Mouse (Mus musculus) 3T3-L1 (cell line): Measurements from ENCODE around the gene Celf3.

Experiments used
- DNase-seq: peaks from one replicate; pipeline ENCODE4 v3.0.0-alpha.2; 2015; ENCODE audit warnings: low read depth, low spot score

Celf3 gene

DNA sequence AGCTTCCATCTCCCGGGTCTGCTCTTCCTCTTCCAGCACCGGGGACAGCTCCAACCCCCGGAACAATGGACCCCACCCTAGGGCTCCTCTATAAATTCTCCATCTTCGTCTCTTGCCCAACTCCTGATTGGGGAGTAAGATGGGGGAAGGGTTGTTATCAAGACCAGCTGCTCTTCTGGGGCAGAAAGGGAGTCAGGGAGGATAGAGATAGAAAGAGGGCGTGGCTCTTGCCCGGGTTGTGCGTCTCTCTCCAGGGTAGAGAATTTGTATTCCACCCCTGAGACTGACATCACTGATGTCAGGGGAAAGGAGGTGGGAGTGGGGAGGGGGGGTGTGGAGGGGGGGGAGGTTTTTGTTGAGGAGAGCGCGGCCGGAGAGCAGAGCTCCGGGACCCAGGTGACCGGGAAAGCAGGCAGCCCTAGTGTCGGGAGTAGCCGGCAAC is at the start of gene Celf3:
Gene Celf3 (plus strand): TSS at position 315 of the 442 bp plus-strand sequence.
- DNase-seq = no peak

DNA sequence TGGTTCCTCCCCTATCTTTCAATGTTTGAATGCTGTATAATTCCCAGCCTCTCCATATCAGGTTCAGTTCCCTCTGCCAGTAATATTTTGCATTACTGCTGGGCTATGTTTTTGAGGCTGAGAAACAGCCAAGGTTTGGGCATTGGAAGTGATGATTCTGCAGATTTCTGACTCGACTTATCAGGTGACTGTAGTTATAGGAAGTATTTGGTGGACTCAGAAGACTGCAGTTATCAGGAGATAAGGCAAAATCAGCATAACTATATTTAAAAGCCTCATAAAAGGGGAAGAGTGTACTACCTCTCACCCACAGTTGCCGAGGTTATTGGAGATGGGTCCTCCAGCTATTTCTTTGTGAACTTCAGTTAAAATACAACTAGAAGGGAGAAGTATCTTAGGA is 47.1 kb upstream of the Celf3 start:
- no peak for DNase-seq

DNA sequence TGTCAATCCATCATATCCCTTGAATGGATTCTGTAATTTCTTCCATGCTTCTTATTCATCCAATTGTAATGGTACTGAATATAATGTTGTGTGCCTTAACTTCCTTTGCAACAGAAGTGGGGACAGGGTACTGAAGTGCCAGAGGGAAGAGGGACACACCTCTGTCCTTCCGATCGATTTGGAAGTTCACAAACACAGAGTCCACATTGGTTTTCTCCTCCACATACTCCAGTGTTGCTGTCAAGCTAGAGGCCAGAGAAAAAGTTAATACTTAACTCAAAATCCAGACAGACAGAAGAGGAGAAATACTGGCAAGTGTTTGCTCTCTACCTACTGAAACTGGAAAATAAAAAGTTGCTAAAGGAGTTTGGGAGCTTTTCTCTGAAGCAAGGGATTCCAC is 43.8 kb upstream of the Celf3 start:
- DNase-seq = no peak

DNA sequence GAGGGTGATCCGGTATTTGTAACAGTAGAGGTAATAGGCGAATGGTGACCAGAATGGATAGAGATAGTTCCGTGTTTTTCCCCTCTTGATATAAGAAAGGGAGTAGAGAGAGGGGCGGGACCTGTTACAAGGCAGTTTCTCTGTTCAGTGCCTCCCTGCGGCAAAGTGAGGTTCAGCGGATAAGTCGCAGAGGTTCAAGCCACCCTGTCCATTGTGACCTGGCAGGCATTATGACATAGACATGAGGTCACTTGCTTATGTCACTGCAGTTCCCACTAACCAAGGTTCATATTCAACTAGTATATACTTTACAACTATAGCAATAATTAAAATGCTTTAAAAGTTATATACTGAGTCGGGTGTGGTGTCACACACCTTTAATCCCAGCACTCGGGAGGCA is 41.7 kb upstream of the Celf3 start:
- DNase-seq = no peak

DNA sequence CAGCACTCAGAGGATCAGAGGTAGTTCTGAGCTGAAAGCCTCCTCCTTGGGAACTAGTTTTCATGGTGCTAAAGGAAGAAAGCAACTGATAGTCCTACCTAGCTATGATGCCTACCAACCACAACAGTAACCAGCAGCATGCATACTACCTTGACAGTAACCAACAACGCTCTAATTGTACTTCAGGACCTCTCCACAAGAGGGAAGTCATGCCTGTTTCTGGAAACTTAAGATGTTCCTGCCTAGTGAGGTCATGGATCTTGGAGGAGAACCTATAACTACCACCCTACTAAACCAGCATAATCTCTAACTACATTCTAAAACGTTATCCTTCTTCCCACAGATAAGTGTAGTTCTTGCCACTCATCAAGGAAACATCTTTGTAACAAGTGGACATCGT is 36.9 kb upstream of the Celf3 start:
- peak; percentile 78 for DNase-seq

DNA sequence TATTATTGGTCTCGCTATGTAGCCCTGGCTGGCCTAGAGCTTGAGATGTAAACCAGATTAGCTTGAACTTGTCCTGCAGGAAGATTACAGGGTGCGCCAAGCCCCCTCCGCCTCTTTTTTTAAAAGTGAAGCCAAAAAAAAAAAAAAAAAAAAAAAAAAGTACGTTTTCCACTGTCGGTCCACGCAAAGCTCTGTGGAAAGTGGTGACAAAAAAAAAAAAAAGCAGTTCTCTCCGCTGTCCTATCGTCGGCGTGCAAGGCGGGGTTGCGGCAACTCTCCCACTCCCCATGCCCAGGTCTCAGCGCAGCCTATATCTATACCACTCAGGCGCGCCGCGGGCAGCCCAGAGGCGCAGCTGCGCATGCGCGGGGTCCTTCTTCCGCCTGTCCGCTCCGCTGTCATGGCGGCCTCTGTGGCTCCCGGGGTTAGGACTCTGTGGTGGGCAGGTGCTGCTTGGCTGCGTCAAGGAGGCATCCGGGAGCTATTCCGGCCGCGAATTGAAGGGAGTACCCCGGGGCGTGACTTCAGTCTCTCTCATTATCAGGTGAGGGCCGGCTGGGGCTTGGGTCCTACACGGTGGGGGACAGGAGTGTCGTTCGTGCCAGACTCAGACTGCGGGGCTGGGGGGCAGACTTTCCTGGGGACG is 35.0 kb upstream of the Celf3 start, which contains the start of gene Mrpl9:
Gene Mrpl9 (plus strand): TSS at position 368 of the 646 bp plus-strand sequence.
- DNase-seq = peak; percentile 93

DNA sequence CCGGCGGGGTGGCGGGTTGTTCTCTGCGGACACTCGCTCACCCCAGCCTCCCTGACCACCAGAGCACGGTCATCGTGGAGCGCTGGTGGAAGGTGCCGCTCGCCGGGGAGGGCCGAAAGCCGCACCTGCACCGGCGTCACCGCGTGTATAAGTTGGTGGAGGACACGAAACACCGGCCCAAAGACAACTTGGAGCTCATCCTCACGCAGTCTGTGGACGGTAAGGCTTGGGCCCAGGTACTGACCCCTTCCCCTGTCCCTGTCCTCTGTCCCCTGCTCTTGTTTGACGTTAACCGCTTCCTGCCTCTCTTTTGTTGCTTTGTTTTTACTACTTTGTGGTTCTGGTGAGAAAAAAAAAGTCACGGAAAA is 34.5 kb upstream of the Celf3 start, which contains the start of gene Oaz3:
Gene Oaz3 (minus strand): TSS at position 319 of the 368 bp plus-strand sequence.
- no peak for DNase-seq

DNA sequence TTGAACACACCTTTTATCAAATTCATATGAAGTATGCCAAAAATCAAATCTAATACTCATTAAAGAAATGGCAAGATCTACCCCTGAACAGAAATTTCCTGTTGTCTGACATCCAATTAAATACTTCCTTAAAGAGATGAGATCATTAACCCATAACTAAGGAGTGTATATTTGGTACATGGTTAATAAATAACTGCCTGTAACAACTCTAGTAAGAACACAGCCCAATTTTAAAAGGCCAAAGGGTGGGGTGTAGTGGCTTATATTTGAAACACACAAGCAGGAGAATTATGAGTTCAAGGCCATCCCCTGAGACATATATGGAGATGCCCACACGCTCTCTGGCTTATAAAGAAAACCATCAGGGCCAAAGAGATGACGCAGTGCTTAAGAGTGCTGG is 28.7 kb upstream of the Celf3 start:
- DNase-seq = no peak

DNA sequence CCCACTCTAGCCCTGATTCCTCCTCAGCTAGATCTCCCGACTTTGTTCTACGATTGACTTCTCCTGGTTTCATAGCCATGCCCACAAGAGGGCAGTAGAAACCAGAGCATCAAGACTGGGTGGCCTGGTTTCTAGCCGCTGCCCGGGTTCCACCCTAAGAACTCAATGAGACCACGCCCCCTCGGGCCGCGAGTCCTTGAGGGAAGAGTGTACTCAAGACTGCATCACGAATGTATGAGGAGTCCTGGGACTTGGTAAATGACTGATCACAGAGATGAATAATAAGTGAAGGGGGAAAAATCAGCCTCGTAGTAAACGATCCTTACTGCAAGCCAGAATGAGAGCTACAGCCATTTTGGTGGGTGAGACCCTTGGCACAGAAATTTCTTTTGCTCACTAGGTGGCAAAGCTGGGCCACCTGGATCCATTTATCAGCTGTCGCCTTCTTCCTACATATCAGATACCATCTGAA is 21.5 kb upstream of the Celf3 start:
- DNase-seq = peak; percentile 97

DNA sequence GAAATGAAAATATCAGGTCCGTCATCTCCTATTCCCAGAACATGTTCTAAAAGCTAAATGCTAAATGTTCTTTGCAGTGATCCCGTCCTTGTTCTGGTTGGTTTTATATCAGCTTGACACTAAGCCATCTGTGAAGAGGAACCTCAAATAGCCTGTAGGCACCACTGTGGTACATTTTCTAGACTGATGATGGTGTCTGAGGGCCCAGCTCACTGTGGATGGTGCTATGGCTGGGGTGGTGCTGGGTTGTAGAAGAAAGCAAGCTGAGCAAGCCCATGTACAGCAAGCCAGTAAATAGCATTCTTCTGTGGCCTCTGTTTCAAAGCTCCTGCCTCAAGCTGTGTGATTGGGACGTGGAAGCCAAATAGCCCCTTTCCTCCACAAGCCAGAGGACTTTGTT is 21.0 kb upstream of the Celf3 start:
- DNase-seq = peak; percentile 21

DNA sequence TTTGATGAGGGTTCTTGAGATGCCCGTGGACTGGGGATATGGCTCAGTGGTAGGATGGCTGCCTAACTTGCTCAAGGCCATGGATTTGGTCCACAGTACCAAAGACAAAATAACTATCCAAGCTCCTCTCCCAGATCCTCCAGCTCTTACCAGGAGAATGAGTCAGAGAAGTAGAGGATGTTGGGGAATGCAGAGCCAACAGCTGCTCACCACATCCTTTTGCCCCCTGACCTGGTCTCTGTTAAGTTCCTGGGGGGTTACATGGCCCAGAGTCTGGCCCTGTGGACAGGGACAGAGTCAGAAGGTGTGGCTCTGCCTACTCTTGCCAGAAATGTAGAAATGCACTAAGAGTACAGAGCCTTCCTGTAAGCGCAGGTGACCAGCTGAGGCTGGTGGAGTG is 18.3 kb upstream of the Celf3 start:
- peak; percentile 88 for DNase-seq

DNA sequence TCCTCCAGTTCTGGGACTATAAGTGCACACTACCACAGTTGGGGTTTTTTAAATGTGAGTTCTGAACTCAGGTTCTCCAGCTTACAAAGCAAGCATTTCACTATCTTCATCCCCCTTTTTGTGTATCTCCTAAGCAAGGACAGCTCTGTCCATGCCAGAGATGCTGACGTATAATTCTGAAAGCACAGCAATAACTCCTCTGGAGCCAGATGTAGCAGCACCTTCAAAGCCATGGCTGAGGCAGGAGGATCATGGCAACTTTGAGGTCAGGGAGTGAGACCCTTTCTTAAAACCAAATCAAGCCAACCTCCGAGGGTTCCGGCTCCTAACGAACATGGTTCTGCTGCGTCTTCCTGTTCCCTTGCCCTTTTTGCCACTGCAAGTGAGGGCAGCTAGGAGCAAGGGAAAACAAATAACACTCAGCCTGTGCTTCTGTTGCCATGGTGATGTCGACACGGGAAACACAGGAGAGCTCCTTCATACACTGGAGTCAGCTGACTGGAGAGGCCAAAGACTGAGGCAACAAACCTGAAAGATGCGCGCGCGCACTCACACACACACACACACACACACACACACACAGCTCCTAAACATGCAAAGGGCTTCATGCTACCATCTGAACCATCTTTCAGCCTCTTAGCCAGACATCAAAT is 14.0 kb upstream of the Celf3 start:
- DNase-seq = no peak

DNA sequence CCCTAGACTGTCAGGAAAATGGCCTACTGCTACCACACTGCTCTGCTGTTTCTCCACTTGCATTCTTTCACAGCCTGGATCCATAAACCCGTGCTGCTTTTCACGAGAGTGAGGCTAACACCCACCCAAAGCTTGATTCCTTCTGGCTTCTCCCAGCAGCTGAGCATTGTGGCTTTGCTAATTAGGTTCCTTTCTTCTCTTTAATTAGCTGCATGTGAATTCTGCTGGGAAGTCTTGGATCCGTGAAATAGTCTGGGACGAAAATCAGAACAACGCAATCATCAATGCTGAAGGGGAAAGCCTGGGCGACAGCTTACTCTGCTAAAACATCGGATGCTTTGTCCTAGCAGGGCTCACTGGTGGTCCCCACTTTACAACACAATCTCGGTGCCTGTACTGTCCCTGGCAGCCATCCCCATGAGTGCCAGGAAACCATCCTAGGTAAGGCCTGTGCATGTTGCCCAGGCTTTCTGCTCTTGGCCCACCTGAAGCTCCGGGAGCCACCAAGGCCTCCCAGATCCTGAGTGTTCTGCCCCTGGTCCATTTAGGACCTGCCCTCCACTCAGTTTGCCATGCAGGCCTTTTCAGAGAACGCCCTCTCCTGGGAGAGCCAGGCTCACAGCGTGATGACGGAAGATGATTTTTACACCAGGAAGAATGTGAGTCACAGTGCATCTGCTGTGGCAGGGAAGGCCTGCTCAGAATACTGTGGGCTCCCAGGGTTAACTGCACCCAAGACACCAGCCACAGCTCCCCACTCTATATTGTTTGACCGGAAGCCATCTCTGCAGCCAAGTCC is 12.3 kb upstream of the Celf3 start:
- DNase-seq = no peak

DNA sequence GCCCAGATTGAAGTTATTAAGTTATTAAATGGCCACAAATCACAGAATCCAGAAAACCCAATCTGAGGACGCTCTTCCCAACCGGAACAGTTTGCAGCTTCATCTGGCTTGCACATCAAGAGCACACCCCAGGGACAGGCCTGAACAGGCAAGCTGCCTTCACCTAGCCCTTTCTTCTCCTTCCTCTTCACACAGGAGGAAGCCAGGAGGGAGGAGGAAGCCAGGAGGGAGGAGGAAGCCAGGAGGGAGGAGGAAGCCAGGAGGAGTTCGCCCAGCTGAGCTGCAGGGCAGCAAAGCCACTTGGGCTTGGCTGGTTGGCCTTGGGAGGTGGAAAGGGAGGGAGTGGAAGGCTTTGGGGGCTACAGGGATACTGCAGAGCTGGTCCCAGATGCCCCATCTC is 9.2 kb upstream of the Celf3 start:
- DNase-seq = no peak

DNA sequence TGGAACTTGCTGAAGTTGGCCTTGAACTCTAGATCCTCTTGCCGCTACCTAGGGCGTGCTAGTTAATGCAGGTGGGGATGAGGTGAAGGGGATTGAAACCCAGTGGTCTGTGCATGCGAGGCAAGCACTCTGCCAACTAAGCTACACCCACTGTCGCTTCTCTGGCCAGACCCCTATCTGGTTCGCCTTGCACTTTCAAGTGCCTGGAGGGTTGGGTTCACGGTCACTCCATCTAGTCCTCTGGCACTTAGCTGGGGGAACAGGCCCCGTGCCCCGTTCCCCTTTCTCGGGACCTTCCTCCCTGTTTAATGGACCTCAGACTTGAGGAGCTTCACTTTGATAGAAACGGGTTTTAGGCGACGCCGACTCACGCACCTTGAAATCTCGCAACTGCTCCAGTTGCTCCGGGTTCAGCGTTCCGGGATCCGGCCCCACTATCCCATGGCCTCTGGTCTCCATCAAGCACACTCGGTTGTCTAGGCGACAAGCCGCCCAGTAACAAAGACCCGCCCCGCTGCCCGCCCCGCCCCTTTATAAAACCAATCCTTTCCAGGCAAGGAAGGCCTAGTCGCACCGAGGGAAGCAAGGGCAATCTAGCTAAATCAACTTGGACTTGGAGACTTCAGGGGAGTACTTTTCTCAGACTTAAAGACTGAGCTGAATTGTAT is 5.5 kb upstream of the Celf3 start:
- no peak for DNase-seq

DNA sequence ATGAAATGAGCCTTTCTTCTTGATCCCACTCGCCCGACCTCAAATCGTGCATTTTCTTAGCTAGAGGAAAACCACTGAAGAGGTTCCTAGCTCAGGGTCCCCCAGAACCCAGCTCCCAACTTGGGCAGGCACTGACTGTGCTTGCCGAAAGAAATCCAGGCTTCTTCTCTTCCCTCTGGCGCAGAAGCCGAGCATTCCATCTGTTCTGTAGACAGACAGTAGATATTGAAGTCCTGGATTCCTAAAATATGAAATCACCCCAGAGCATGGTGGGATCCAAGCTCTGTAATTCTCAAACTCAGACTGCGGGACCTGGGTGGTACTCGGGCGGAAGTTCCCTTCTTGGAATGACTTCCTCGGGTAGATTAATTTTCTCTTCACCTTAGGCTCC is 5.0 kb upstream of the Celf3 start:
- no peak for DNase-seq

DNA sequence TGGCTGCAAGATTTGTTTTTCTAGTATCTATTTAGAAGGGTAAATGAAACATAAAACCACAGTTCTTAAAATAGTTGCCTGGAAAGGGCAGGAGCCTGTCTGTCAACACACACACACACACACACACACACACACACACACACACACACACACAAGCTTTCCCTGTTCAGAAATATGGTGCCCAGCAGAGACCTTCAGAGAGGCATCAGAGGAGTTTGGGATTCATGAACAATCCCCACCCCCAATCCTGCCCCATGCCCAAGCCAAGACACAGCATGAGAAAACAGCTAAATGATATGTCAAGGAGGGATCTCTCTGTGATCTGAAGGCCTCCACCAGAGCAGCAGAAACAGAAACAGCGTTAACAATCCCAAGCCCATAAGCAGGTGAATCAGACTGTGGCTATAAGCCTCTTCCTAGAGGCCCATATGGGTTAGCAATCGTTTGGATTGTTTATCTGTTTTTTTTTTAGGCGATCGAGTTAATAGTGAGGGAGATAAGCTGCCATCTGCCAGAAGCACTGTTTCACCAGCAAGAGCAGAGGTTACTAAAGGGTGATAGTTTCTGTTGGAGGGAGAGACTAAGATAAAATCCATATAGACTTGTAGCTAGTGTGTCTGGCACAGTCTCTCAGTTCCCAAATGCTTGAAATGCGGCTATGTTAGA is 4.4 kb upstream of the Celf3 start:
- no peak for DNase-seq

DNA sequence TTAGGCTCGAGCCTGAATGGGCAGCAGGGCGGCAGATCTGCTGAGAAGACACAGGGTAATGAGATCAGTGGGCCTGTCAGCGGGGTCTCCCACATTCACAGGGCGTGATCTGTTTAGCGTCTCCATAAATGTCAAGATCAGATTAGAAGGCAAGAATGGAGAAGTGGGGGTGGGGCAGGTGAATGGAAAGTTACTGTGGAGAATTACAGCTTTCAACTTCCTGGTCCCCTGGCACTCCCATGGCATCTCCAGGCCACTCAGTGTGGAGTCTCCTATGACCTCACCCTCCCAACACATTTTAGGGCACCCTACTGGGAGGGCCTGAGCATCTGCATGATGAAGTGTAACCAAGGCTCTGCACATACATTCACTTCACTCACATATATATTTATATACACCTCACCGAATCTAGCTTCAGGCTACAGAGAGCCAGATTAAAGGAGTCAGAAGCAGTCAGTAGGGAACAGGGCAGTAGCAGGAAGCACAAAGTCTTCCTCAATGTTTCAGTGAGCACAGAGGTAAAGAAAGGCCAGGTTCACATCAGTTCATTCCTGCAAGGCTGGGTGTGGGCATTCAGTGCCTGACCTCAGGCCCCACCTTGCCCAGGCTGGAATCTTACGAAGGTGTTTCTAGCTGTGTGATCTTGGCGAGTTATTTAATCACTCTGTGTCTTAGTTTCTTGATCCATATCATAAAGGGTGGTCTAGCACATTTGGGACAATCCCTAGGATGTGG is 1.6 kb upstream of the Celf3 start:
- no peak for DNase-seq

DNA sequence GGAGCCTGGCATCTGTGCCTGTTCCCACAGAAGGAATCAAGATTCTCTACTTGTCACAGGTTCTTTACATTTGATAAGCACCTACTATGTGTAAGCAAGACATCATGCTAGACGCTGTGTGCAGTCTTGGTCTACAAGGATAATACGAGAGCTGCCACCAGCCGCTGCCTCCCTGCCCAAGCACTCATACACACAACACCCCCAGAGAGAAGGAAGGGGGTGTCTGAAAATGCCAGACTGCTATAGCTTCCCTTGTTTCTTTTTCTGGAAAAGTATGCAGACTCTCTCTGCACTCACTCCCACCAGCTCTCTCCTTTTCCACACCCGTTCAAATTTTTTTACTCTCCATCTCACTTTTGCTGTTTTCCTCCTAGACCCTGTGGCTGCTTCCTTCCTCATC is 651 bp upstream of the Celf3 start:
- DNase-seq = no peak

DNA sequence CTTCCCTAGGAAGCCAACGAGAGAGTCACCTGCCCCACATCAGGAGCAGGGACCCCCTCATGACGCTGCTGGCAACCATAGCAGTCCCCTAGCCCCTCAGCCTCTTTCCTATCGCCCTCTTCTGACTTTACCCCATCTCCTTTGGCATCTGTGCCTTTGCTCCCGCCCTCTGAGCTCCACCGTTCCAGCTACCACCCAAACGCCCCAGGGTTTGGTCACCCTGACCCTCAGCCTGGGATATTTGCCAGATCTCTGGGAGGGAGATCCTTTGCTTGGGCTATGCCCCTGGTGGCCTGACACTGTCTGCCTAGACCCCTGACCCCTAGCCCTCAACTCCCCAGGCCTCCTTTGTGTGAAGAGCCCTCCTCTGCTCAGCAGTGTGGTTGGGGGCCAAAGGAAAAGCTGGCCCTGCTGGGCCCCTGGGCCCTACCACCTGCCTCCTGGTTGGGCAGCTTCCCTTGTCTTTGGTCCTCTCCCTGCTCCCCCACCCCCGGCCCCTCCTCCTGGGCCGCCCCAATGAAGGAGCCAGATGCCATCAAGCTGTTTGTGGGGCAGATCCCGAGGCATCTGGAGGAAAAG is 585 bp downstream of the Celf3 start:
- no peak for DNase-seq
